Mouse (Mus musculus) forebrain, embryonic 11.5 days (tissue): ENCODE results near the gene Gpr55. TPM values are rescaled to one million over a fixed set of nuclear protein-coding genes. Genes with fewer than 3 reads are reported as not detected.

Source experiments
- ATAC-seq: fragments of 200-750 bp; cut with Nextera tagmentation; replicated peaks from 2 replicates; pipeline ENCODE4 v1.8.0; 2017; ENCODE audit warnings: moderate TSS enrichment; ENCODE audit not compliant: low FRiP score
- DNase-seq: peaks from one replicate; pipeline ENCODE4 v3.0.0-alpha.2; 2017; ENCODE audit warnings: low spot score
- H3K27ac ChIP-seq: fragments of 300-500 bp; sonication (generic); 2 replicates; pipeline ENCODE4 v1.5.1; 2014; ENCODE audit warnings: low read depth, low read length
- H3K27me3 ChIP-seq: fragments of 300-500 bp; sonication (generic); 2 replicates; pipeline ENCODE4 v1.6.1; 2014; ENCODE audit warnings: mild to moderate bottlenecking, low read length, mixed read lengths; ENCODE audit not compliant: control insufficient read depth, insufficient read depth
- H3K36me3 ChIP-seq: fragments of 300-500 bp; sonication (generic); 2 replicates; pipeline ENCODE4 v1.6.1; 2014; ENCODE audit warnings: mild to moderate bottlenecking, low read length, moderate library complexity, mixed read lengths; ENCODE audit not compliant: control insufficient read depth, insufficient read depth
- H3K4me1 ChIP-seq: fragments of 300-500 bp; sonication (generic); replicated peaks from 2 replicates; pipeline ENCODE4 v1.6.1; 2014; ENCODE audit warnings: low read length, mixed read lengths; ENCODE audit not compliant: control insufficient read depth, insufficient read depth
- H3K4me2 ChIP-seq: fragments of 300-500 bp; sonication (generic); 2 replicates; pipeline ENCODE4 v1.6.1; 2014; ENCODE audit warnings: low read depth, mild to moderate bottlenecking, low read length, moderate library complexity, mixed read lengths; ENCODE audit not compliant: severe bottlenecking
- H3K4me3 ChIP-seq: fragments of 300-500 bp; sonication (generic); 2 replicates; pipeline ENCODE4 v1.5.1; 2014; ENCODE audit warnings: low read depth, low read length
- H3K9ac ChIP-seq: fragments of 300-500 bp; sonication (generic); 2 replicates; pipeline ENCODE4 v1.6.1; 2014; ENCODE audit warnings: low read length
- H3K9me3 ChIP-seq: fragments of 300-500 bp; sonication (generic); 2 replicates; pipeline ENCODE4 v1.6.1; 2016; ENCODE audit warnings: low read length, mixed read lengths; ENCODE audit not compliant: control insufficient read depth
- WGBS: fragments of 180-500 bp; shearing (Covaris S2); extraction: QIAGEN DNeasy Blood & Tissue Kit; methylation state at CpG from one replicate; pipeline ENCODE4 v1.1.7; 2014; 5-methylcytosine and 5-hydroxymethylcytosine counted together
- polyA plus RNA-seq: library from polyadenylated mRNA; unstranded; fragments of >200 nt; fragmentation: Nextera tagmentation; extraction: Ambion mirVana; gene quantifications from 2 replicates; pipeline ENCODE4 v1.2.1, GENCODE M21; 2014

The Gpr55 gene
- polyA plus RNA-seq, 1 experiment from 2014 or later: not detected

GRCm38 (mm10) chr1:85931170-85931569 lies 29.6 kb downstream of the Gpr55 start:
- no peaks in the 10 kb centered on the region for H3K36me3 ChIP-seq
- no peak for ATAC-seq
- no peak for DNase-seq
- H3K4me2 ChIP-seq: no peak overlapping the region
- H3K9ac ChIP-seq: no peak overlapping the region
- no peak overlapping the region for H3K27ac ChIP-seq
- WGBS: 90% methylated on average over 5 of the region's 5 CpGs
- H3K4me1 ChIP-seq: peaks cover 27% of the 10 kb centered on the region
- H3K27me3 ChIP-seq: no peaks in the 10 kb centered on the region
- H3K9me3 ChIP-seq: no peaks in the 10 kb centered on the region
- H3K4me3 ChIP-seq: no peak overlapping the region

GRCm38 (mm10) chr1:85929406-85929805 lies 31.4 kb downstream of the Gpr55 start:
- no peak overlapping the region for H3K9ac ChIP-seq
- H3K36me3 ChIP-seq: no peaks in the 10 kb centered on the region
- H3K4me2 ChIP-seq: no peak overlapping the region
- DNase-seq (no peak), ATAC-seq (no peak)
- 91% methylated on average over 6 of the region's 6 CpGs for WGBS
- no peak overlapping the region for H3K4me3 ChIP-seq
- H3K27me3 ChIP-seq: no peaks in the 10 kb centered on the region
- H3K4me1 ChIP-seq: peaks cover 27% of the 10 kb centered on the region
- H3K9me3 ChIP-seq: no peaks in the 10 kb centered on the region
- H3K27ac ChIP-seq: no peak overlapping the region

GRCm38 (mm10) chr1:85928688-85929065 lies 32.1 kb downstream of the Gpr55 start:
- no peaks in the 10 kb centered on the region for H3K36me3 ChIP-seq
- peak overlapping the region; percentile 12; the same call in 1 of the 2 replicates for H3K9ac ChIP-seq
- H3K27me3 ChIP-seq: no peaks in the 10 kb centered on the region
- peak overlapping the region; percentile 72 for H3K27ac ChIP-seq
- ATAC-seq (peak; percentile 5; the same call in 1 of the 2 replicates), DNase-seq (no peak)
- H3K9me3 ChIP-seq: no peaks in the 10 kb centered on the region
- no peak overlapping the region for H3K4me2 ChIP-seq
- H3K4me1 ChIP-seq: peaks cover 22% of the 10 kb centered on the region
- no peak overlapping the region for H3K4me3 ChIP-seq
- WGBS: 76% methylated on average over 4 of the region's 4 CpGs

GRCm38 (mm10) chr1:85928057-85928687 lies 32.6 kb downstream of the Gpr55 start, which contains the start of gene 4933407L21Rik:
TSS of gene 4933407L21Rik (plus strand) at chr1:85928483.
- peak; percentile 70 for DNase-seq
- Histone ChIP-seq H3K27ac (peak within 1 kb of the TSS; percentile 72), H3K27me3 (no peaks in the 10 kb centered on the region), H3K9me3 (no peaks in the 10 kb centered on the region), H3K36me3 (no peaks in the 10 kb centered on the region), H3K4me3 (no peak within 1 kb of the TSS), H3K9ac (peak within 1 kb of the TSS; percentile 12; the same call in 1 of the 2 replicates), H3K4me2 (0 out of 2 replicates have a peak within 1 kb of the TSS, but pooled peaks have one; percentile 5), H3K4me1 (peaks cover 18% of the 10 kb centered on the region)
- ATAC-seq: peak; percentile 88
- 36% methylated on average over 4 of the region's 4 CpGs for WGBS

- no peaks in the 10 kb centered on the region for H3K27me3 ChIP-seq
- H3K4me1 ChIP-seq: peaks cover 12% of the 10 kb centered on the region
- H3K4me2 ChIP-seq: no peak overlapping the region
- H3K27ac ChIP-seq: no peak overlapping the region
- H3K36me3 ChIP-seq: no peaks in the 10 kb centered on the region
- no peak overlapping the region for H3K9ac ChIP-seq
- no peak for ATAC-seq
- WGBS: 88% methylated on average over 5 of the region's 5 CpGs
- DNase-seq: no peak
- H3K9me3 ChIP-seq: no peaks in the 10 kb centered on the region
- H3K4me3 ChIP-seq: no peak overlapping the region
Observed at GRCm38 (mm10) chr1:85925183-85925582, 35.6 kb downstream of the Gpr55 start.

GRCm38 (mm10) chr1:85922865-85923211 lies 38.0 kb downstream of the Gpr55 start:
- H3K27ac ChIP-seq: no peak overlapping the region
- no peak overlapping the region for H3K4me3 ChIP-seq
- H3K9ac ChIP-seq: no peak overlapping the region
- no peak overlapping the region for H3K4me2 ChIP-seq
- H3K36me3 ChIP-seq: no peaks in the 10 kb centered on the region
- no peak for DNase-seq
- H3K9me3 ChIP-seq: no peaks in the 10 kb centered on the region
- H3K4me1 ChIP-seq: peaks cover 2% of the 10 kb centered on the region; the same call in 1 of the 2 replicates
- ATAC-seq: no peak
- no peaks in the 10 kb centered on the region for H3K27me3 ChIP-seq
- 83% methylated on average over 5 of the region's 5 CpGs for WGBS

- ATAC-seq: no peak
- no peak overlapping the region for H3K27ac ChIP-seq
- H3K4me3 ChIP-seq: no peak overlapping the region
- H3K27me3 ChIP-seq: no peaks in the 10 kb centered on the region
- H3K4me1 ChIP-seq: peaks cover 4% of the 10 kb centered on the region
- DNase-seq: no peak
- H3K9ac ChIP-seq: no peak overlapping the region
- WGBS: 70% methylated on average over 7 of the region's 7 CpGs
- H3K9me3 ChIP-seq: no peaks in the 10 kb centered on the region
- H3K4me2 ChIP-seq: no peak overlapping the region
- no peaks in the 10 kb centered on the region for H3K36me3 ChIP-seq
Observed at GRCm38 (mm10) chr1:85922127-85922864, 38.5 kb downstream of the Gpr55 start.

- Histone ChIP-seq H3K4me1 (peaks cover 7% of the 10 kb centered on the region), H3K9me3 (no peaks in the 10 kb centered on the region), H3K36me3 (no peaks in the 10 kb centered on the region), H3K9ac (no peak overlapping the region), H3K4me3 (no peak overlapping the region), H3K27ac (no peak overlapping the region), H3K4me2 (no peak overlapping the region), H3K27me3 (no peaks in the 10 kb centered on the region)
- WGBS: 85% methylated on average over 7 of the region's 7 CpGs
- ATAC-seq (no peak), DNase-seq (no peak)
Observed at GRCm38 (mm10) chr1:85921725-85922124, 39.1 kb downstream of the Gpr55 start.
